Mouse (Mus musculus) lung, adult 2 months (tissue): ENCODE results near the gene Pard6b.

Experiments
- CTCF ChIP-seq: fragments of 200-500 bp; IDR thresholded peaks from 2 replicates; pipeline ENCODE4 v1.5.1; 2011; ENCODE audit warnings: mild to moderate bottlenecking, low read length, control low read depth; ENCODE audit not compliant: insufficient read depth
- POLR2A ChIP-seq: fragments of 200-500 bp; IDR thresholded peaks from 2 replicates; pipeline ENCODE4 v1.6.1; 2011; ENCODE audit warnings: low read depth, mild to moderate bottlenecking, control low read depth, low read length, borderline replicate concordance; ENCODE audit errors: extremely low read depth

DNA sequence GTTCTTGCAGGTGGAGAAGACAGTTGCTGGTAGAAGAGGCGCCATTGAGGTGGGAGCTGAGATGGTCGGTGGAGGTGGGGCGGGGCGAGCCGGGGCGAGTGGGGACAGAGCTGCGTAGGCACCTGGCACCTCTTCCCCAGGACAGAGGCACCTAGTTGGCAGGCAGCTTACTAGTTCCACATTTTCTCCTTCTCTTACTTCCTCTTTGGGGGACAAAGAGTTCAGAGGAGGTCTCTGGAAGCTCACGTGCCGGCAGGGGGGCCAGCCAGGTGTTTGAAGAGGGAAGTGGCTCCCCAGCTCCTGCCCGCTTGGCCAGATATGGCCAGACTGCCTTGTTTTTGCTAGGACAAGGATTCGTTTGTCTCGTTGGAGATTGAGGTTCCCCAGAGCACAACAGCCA is 38.3 kb downstream of the Pard6b start:
- no peak for TF ChIP-seq CTCF
- no peak for TF ChIP-seq POLR2A
